Mouse (Mus musculus) lung, adult 2 months (tissue): ENCODE results near the gene Gm8909.
A peak's percentile ranks its signal among the peaks of the same experiment; 100 is the strongest.

Experiments used
- CTCF ChIP-seq: fragments of 200-500 bp; IDR thresholded peaks from 2 replicates; pipeline ENCODE4 v1.5.1; 2011; ENCODE audit warnings: mild to moderate bottlenecking, low read length, control low read depth; ENCODE audit not compliant: insufficient read depth
- POLR2A ChIP-seq: fragments of 200-500 bp; IDR thresholded peaks from 2 replicates; pipeline ENCODE4 v1.6.1; 2011; ENCODE audit warnings: low read depth, mild to moderate bottlenecking, control low read depth, low read length, borderline replicate concordance; ENCODE audit errors: extremely low read depth

DNA sequence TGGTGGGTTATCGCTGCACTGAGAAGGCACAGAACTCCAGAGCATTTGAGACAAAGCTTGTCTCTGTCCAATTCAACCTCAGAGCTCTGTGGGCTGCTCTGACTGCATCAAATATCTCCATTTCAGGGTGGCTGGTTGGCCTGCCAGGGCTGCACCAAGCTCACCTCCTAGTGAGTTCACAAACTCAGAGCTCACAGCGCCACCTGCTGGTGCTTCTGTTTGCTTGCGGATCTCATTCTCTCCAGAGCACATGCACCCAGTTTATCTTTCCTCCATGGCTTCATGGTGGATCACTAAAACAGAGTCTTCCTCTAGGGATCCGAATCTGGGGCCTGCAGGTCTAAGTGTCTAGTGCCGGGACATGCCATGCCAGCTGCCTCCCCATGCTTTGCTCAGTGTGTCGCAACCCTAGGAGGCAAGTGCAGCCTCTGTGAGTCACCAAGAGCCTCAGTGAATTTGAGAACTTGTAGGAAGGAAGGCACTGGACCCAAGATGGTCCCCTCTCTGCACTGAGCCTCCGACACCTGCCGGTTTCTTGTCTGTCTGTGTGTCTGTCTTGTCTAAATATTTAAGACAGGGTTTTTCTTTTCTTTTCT is 25.3 kb upstream of the Gm8909 start:
- TF ChIP-seq CTCF, result peak; percentile 91
- TF ChIP-seq POLR2A, result no peak
